ENCODE assay signal across 19 mouse cellular contexts in genomic region chr9:108436182-108436581, GRCm38 (mm10). TPM values are rescaled to one million over a fixed set of nuclear protein-coding genes. Genes with fewer than 3 reads are reported as not detected.
"Had no signal": no experiment of that assay in that cellular context is flagged by ENCODE, and none has a peak within 500 bp of the region (broad histone marks: within the 10 kb centered on the region; RNA-seq: fewer than 3 reads in every experiment).

TSS of gene BC048562 (plus strand) at chr9:108436482.

- H3K4me3 ChIP-seq: limb, embryonic 12.5 days had no signal

- H3K9me3 ChIP-seq: limb, embryonic 12.5 days had no signal

- H3K27ac ChIP-seq: kidney, postnatal 0 days; limb, embryonic 12.5 days; liver, embryonic 14.5 days; stomach, postnatal 0 days had no signal

- H3K9ac ChIP-seq: limb, embryonic 12.5 days; liver, embryonic 14.5 days had no signal

- H3K36me3 ChIP-seq: limb, embryonic 12.5 days had no signal

- H3K4me2 ChIP-seq: limb, embryonic 12.5 days had no signal

- H3K27me3 ChIP-seq: limb, embryonic 12.5 days had no signal

- ATAC-seq: inflammation-experienced regulatory T-cells, adult 6 months; intestine, postnatal 0 days had no signal

- DNase-seq: kidney, adult 9 months; kidney, postnatal 36 days; layer of hippocampus, adult 9-11 months; layer of hippocampus, postnatal 36 days; lung, adult 18-20 months; lung, postnatal 36 days; right cerebral cortex, adult 18-20 months; right cerebral cortex, postnatal 25 days; thymus, adult 2 months; thymus, postnatal 25 days had no signal

RNA-seq across cellular contexts. Expression of gene BC048562, which starts in this region (rescaled TPM):
- polyA plus RNA-seq: inflammation-experienced regulatory T-cells, adult 6 months; intestine, postnatal 0 days; kidney, postnatal 0 days; limb, embryonic 12.5 days; liver, adult 2 months; liver, embryonic 14.5 days; lung, embryonic 16.5 days; stomach, postnatal 0 days; thymus, adult 2 months; urinary bladder, adult 2 months had no signal
